Mouse (Mus musculus) left cerebral cortex, adult 11 months (tissue): ENCODE data around the gene Slc39a11.

Experiments
- DNase-seq: peaks from one replicate; pipeline ENCODE4 v3.0.0; 2022; ENCODE audit warnings: low spot score

Slc39a11 gene

DNA sequence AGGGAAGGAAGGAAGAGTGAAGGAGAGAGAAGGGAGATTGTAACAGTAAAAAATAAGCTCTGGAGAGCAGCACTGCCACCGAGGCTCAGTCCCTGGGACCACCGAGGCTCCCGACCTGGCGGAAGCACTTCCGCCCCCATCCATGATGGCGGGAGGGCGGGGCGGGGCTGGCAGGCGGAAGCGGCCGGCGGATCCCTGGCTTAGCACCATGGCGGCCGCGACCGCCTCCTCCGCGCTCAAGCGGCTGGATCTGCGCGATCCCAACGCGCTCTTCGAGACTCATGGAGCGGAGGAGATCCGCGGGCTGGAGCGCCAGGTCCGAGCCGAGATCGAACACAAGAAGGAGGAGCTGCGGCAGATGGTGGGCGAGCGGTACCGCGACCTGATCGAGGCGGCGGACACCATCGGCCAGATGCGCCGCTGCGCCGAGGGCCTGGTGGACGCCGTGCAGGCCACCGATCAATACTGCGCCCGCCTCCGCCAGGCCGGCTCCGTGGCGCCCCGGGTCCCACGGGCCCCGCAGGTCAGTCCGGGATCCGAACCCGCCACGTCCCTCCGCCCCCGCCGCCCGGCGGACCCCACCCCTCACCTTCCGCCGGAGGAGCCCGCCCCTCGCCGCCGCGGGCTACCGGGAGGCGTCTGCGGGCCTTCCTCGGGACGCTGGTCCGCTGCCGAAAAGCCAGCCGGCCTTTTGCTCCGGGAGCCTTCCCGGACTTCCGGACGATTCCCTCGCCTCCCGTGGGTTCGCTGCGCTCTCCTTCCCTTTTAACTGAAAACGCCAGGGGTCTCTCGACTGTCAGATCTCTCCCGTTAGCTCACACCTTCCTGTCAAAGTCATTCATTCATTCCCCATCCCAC, at the start of gene Slc39a11:
Gene Slc39a11 (minus strand): TSS at position 727 of the 858 bp plus-strand sequence.
- no peak for DNase-seq

DNA sequence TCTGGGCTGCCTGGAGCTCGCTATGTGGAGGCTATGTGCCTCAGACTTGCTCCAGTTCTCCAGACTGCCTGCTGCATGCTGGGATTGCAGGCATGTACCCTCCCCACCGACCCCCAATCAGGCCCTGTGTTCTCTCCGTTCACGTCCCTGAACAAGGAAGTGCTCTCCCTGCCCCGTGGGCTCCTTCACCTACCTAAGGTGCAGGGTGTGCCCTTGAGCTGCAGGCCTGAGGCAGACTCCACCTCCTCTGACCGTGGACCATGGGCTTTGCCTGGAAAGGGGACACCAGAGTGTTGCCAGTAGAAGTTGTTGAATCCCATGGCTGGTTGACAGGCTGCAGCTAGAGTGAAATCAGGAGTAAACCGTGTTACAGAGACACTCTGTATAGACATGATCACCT, 49.8 kb upstream of the Slc39a11 start:
- DNase-seq: no peak

DNA sequence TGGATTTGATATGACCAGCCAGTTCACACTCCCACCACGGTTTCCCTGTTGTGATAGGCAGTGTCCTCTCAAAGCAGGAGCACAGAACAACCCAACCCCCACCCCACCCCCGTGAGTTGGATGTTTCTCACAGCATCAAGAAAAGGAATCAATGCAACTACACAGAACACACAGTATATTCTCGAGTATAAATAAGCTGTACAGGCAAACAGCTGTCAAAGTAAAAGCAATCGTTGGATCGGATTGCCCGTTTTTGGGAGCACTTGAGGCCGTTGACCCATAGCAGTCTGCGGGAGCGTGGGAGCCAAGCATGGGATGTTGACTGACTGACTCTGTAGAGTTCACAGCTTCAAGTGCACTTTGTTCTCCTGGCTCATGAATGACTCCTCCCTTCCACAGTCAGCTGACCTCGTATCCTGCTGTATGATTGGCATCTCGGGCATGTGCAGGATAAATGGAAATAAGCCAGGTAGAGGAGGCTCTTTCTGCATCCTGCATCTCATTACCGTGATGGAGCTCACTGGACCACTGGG, 48.2 kb upstream of the Slc39a11 start:
- no peak for DNase-seq

DNA sequence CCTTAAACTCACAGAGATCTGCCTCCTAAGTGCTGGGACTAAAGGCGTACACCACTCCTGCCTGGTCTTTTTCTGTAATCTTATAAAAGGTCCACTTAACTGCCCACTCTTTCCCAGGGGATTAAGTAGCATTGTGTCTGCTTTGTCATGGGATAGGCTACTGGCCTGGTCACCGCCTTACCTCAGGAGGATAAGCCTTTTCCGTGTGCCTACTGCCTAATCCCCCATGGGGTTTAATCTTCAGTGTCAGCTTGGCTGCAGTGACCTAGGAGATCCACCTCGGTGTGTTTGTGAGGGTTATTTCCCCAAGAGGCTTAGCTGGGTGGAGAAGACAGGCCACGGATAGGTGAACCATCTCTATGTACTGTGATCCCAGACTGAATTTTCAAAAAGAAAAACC, 47.7 kb upstream of the Slc39a11 start:
- no peak for DNase-seq

DNA sequence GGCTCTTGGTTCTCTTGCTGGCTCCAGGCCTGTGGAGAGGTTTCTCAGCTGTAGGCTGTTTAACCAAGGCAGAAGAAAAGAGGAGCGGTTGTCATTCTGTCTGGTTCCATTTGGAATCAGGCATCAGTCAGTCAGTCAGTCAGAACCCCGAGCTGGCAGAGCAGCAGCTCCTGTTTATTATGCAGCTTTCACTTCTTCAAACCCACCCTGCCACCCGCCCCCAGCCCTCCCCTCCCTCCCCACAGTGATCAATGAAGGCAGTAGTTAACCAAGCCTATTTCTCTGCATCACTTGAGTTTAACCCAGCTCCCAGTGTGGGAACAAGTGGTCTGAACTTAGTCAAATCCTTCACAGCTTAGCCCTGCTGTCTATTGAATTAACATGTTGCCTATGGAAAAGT, 42.0 kb upstream of the Slc39a11 start:
- DNase-seq: no peak

DNA sequence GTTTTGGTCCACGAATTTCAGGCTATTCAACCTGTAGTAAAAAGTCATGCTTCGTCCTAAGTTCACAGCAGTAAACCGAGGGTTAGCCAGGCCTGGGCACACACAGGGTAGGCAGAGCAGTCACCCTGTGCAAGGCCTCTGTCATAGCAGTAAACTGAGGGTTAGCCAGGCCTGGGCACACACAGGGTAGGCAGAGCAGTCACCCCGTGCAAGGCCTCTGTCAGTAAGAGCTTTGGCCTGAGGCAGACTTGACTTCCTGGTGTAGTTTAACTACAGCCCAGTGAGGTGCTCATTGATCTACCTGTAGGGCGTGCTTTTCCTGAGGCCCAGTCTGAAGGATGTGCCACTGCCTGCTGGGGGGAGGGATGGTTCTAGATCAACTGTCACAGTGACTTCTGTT, 41.4 kb upstream of the Slc39a11 start:
- DNase-seq: no peak

DNA sequence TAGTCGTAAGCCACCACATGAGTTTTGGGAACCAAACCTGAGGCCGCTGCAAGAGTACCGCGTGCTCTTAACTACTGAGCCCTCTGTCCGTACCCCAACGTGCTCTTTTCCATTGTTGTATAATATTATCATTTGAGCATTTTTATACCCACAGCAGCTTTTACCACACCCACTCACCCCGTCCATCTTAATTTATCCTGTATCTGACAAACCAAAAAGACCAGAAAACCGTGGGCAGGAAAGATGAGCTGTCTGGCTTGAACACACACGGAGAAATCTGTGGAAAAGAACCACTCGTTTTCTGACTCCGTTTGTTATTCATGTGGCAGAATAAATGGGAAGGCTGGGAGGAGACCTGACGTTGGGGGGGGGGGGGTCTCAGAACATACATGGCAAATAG, 40.6 kb upstream of the Slc39a11 start:
- DNase-seq: no peak

DNA sequence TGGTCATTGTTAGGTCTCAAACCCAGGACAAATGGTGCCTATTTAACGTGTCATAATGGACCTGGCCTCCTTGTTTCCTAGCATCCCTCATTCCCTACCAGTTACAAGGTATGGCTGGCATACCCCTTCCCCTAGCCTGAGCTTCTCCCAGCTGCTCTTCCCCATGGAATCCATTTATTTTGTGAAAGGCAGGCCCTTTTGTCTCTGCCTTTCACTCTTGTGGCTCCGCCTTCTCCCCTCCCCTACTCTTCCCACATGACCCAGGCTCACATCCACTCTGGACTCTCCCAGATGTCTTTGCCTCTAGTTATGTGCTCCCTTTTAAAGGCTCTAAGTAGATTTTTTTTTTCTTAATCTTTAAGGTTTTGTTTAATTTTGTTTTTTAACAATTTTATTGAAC, 37.2 kb upstream of the Slc39a11 start:
- no peak for DNase-seq

DNA sequence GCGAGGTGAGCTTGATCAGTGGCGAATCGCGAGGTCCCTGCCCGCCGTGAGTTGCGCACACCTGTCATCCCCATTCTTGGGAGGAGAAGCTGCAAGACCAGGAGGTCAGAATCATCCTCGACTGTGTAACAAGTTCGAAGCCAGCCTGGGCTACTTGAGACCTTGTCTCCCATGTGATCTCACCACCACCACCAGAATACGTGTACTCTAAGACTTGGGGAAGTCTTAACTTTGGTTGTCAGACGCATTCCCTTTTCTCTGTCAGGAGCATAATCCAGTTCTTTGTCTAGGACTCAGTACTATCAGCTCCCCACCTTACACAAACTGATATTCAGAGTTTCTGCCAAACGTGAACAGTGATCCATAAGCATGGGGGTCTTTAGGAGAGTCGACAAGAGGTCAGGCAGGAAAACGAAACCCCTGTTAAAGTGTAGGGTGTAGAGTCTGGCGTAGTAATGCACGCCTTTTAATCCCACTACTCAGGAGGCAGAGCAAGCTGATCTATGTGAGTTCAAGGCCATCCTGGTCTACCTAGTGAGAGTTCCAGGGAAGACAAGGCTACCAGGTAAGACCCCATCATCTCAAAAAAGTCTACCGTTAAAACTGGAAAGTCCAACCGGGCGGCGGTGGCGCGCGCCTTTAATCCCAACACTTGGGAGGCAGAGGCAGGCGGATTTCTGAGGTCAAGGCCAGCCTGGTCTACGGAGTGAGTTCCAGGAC, 35.0 kb upstream of the Slc39a11 start:
- DNase-seq: no peak

DNA sequence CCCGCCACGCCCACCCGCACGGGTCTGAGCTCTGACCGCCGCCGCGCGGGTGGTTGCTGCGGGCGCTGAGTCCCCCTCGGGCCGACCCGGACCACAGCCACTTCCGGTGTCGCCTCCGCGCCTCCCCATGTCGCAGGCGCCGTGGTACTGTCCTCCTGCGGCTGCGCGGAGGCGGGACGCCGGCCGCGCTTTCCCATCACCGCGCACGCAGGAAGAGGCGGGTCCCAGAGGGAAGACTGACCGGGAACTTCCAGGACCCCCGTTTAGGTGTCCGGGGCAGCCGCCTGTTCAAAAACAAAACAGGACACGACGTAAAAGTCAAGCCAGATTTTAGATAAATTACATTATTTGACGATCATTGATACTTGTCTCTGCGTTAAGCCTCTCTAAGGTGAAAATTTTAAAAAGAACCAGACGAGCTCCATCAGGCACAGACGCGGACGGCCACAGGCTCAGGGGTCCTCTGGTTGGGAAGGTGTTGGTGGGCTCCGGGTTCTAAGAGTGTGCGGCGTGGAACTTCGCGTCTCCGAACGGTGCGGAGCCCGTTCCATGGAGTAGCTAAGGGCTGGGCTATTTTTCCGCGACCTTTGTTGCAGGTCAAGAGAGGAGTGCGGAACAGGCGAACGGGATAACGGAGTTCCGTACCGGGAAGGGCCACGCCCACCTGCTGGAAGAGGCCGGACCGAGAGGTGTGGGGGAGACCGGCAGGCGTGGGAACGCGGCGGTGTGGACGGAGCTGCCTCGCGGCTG, 34.3 kb upstream of the Slc39a11 start, which contains the start of the genes Fam104a and D11Wsu47e:
Gene Fam104a (minus strand): TSS at position 199 of the 750 bp plus-strand sequence.
Gene D11Wsu47e (plus strand): TSS at position 456 of the 750 bp plus-strand sequence.
- DNase-seq: peak; percentile 91

DNA sequence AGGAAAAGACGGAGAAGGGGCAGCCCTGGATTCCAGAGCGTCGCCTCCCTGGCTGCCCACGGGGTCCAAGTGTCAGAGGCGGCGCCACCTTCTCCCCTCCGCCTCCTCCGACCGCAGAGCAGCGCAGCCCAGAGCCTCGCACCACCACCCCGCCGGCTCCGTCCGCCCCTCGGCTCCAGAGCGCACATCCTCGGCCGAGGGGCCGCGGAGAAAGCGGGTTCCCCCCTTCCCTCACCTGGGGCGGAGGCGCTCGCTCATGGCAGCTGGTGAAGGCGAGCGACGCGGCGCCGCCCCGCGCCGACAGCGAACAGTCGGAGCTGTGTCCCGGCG, 33.7 kb upstream of the Slc39a11 start:
- no peak for DNase-seq

DNA sequence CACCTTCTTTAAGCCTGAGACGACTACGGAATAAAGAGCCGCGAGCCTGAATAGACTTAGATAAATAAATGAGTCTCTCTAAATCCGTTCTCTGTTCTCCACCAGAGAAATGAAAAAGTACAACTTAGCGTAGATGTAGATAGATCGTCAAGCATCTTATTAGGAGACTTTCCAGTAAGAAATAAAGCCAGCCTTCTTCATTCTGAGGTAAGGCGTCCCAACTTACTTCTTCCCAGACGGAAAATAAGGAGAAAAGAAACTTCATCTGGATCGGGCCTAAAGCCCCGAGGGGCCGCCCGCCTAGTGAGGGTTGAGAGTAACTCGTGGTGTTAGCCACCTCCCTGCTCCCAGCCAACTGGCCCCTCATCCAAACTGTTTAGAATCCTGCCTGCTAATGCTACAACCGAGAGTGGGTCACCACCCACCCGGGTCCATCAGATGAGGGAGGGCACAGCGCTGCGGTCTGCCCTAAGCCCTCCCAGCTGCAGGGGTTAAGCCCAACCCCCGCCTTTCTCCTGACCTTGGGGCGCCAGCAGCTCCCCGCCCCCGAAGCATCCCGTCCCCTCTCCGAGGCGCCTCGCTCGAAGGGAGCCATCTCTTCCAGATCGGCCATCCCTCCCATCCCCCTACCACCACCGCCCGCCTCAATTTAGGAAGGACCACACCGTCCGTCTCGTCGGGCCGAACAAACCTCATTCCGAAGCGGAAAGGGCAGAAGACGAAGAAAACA, 33.2 kb upstream of the Slc39a11 start:
- DNase-seq: no peak

DNA sequence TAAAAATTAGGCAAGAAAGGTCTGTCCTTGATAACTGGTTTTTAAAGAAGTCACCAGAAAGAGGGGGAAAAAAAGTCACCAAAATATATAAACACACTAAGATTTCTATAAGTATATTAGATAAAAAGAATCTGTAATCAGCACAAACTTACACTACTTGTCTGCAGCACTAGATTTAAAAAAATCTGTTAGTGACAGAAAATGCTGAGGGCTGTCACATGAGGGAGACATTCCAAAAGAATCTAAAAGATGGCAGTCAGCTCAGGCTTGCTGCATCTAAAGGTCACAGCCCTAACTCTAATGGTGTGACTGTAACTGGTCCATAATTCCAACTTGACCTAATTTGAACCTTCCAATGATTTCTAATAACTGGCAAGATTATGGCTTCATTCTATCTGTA, 32.1 kb upstream of the Slc39a11 start:
- no peak for DNase-seq

DNA sequence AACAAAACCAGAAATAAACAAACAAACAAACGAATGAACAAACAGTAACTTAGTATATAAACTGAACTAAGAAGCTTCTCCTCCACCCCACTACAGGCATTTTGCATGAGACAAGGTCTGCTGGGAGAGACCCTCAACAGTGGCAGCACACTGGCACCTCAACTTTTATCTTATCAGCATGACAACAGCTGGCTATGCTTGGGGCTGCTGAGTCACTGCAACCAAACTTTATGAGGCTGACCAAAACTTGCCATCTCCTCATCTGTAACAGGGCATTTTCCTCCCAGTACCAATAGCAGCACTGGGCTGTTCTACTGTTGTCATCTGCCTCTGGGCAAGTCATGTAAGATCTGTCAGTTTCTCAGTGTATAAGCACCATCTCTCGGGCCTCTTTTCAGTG, 31.1 kb upstream of the Slc39a11 start:
- no peak for DNase-seq

DNA sequence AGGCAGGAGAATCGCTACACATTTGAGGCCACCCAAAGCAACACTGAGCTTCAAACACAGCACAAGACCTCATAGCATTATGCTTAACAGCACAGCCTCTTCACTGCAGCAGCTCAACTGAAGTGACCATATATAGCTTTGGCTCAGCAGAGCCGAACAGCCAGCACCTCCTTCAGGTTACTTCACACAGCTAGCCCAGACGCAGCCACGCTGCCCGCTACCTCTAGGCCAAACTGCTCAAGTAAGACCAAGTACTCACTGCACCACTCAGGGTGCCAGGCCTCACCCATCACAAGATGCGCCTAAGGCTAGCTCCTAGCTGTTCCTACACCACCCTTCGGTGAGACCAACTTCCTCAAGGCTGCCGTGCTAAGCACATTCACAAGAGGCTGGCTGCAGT, 28.5 kb upstream of the Slc39a11 start:
- no peak for DNase-seq

DNA sequence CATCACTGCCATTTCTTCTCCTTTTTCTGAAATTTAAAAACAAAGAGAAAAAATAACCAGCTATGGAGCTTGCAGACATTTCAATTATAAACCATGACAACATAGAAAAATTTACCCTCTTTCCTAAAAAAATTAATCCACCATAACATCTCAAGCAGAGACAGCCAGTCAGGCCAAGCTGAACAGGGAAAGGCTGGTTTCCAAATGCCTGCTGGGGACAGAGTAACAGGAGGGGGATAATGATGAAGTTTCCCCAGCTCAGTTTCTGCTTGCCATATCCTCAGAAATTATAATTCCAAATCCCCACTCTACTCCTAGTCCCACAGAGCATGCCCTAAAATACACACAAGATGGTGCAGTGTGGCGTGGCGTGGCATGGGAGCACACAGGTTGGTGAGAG, 27.5 kb upstream of the Slc39a11 start:
- DNase-seq: no peak

DNA sequence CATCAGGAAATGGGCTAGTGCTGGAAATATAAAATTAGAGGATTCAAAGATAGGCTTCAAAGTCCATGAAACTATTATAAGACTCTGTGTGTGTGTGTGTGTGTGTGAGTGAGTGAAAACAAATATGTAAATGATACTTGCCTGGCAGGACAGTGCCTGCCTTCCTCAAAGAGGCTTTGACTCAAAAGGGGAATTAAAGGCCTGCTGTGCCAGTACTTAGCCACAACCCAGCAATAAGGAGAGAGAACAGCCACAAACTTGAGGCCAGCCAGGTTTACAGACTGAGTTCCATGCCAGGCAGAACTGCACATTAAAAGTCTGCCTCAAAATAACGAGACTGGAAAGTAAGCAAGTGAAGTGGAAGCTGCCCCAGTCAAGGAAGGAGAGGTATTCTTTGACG, 27.0 kb upstream of the Slc39a11 start:
- DNase-seq: no peak

DNA sequence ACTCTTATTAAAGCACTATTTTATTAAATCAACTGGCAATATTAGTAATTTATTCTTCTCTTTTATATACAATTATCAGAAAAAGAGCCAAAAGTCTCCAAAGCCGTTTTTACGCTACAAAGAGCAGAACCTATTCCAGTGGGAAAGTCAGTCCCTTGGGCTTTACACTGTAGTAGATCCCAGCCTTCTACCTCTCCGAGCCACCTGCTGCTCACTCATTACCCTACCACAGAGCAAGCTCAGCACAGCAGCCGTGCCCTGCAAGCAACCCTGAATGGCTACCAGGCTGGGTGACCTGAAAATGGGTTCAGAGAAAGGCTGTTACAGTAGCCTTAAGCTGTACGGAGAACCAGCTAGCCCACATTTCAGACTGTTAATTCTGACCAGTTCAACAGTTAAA, 24.7 kb upstream of the Slc39a11 start:
- DNase-seq: no peak

DNA sequence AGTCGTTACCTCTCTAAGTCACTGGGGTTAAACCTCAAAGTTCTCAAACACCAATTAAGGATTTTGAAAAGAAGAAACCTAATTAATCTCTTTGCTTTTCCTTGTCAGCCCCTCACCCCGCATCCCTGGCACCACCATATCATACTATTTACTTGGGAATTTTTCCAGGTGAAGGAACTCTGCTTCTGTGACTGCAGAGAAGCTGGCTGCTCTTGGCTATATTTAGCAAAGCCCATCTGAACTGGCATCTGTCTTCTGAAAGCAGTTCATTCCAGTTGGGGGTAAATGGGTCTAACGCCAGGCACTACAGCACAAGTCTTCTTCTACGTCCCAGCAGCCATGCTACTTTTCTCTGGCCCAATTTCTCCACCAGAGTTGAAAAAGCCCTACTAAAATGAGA, 23.7 kb upstream of the Slc39a11 start:
- DNase-seq: no peak

DNA sequence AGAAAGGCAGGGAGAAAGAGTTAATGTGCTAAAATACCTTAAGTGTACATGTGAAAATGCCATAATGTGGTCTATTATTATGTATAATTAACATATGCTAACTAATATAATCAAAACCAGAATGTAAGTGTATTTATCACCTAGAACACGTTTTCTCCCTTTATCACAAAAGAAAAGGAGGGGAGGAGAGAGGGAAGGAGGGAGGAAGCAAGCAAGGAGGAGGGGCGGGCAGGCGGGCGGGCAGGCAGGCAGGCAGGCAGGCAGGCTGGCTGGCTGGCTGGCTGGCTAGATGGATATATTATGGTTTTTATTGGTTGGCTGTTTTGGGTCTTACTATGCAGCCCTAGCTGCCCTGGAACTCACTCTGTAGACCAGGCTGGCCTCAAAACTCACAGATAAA, 19.8 kb upstream of the Slc39a11 start:
- no peak for DNase-seq

DNA sequence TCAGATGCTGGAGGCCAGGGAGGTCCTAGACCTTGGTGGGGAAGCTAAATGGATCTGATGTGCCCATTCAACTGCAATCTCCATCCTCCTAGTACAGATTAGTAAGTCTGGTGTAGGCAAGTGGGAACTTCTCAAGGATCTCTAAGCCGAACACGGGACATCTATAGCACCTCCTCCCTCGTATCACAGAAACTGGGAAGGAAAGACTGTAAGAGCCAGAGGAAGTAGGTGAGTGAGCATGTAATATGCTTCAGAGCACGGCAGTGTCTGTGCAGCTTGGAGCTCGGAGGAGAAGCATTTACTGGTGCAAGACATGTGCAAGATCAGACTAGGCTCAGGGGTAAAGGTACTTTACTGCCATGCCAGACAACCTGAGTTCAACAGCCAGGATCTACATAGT, 19.0 kb upstream of the Slc39a11 start:
- no peak for DNase-seq

DNA sequence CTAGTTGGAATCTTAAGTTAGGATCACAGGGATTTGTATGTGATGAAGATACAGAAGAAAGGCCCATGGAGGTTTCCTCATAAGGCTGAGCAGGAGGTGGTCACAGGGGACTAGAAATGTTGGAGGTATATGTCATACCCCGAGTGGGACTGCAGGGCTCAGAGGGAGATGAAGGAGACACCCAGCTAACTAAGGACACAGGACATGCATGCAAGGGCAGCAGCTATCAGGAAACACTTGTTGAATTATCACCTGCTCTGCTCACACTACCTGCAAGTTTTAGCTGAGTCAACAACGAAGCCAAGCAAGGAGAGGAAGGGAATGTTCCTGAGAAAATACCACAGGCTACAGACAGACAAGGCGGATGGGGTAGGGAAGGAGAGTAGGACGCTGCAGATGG, 17.8 kb upstream of the Slc39a11 start:
- no peak for DNase-seq
